Mouse (Mus musculus) kidney, embryonic 16.5 days (tissue): ENCODE measurements at regions not wholly inside any gene's neighbourhood (a gene's known extent, or its start where the extent isn't known, plus 50 kb on each side); places are given as distances from the start of the nearest gene placed in this dataset.

Experiments used
- ATAC-seq: fragments of 200-750 bp; cut with Nextera tagmentation; 2 replicates; pipeline ENCODE4 v1.8.0; 2017; ENCODE audit warnings: moderate TSS enrichment; ENCODE audit not compliant: low FRiP score, low TSS enrichment
- H3K27ac ChIP-seq: fragments of 300-500 bp; sonication (generic); 2 replicates; pipeline ENCODE4 v1.5.1; 2014; ENCODE audit warnings: low read length
- H3K27me3 ChIP-seq: fragments of 300-500 bp; sonication (generic); 2 replicates; pipeline ENCODE4 v1.6.1; 2014; ENCODE audit warnings: low read length, control low read depth, mixed read lengths; ENCODE audit not compliant: insufficient read depth
- H3K36me3 ChIP-seq: fragments of 300-500 bp; sonication (generic); 2 replicates; pipeline ENCODE4 v1.6.1; 2014; ENCODE audit warnings: low read length, control low read depth, mixed read lengths; ENCODE audit not compliant: insufficient read depth
- H3K4me1 ChIP-seq: fragments of 300-500 bp; sonication (generic); 2 replicates; pipeline ENCODE4 v1.6.1; 2014; ENCODE audit warnings: low read length, control low read depth, mixed read lengths; ENCODE audit not compliant: insufficient read depth
- H3K4me2 ChIP-seq: fragments of 300-500 bp; sonication (generic); replicated peaks from 2 replicates; pipeline ENCODE4 v1.6.1; 2014; ENCODE audit warnings: low read depth, low read length
- H3K4me3 ChIP-seq: fragments of 300-500 bp; sonication (generic); 2 replicates; pipeline ENCODE4 v1.5.1; 2014; ENCODE audit warnings: mild to moderate bottlenecking, low read length
- H3K9ac ChIP-seq: fragments of 300-500 bp; sonication (generic); replicated peaks from 2 replicates; pipeline ENCODE4 v1.6.1; 2014; ENCODE audit warnings: low read length
- H3K9me3 ChIP-seq: fragments of 300-500 bp; sonication (generic); 2 replicates; pipeline ENCODE4 v1.6.1; 2016; ENCODE audit warnings: low read length, control low read depth
- WGBS: fragments of 180-500 bp; shearing (Covaris S2); extraction: QIAGEN DNeasy Blood & Tissue Kit; methylation state at CpG from one replicate; pipeline ENCODE4 v1.1.7; 2014; 5-methylcytosine and 5-hydroxymethylcytosine counted together

DNA sequence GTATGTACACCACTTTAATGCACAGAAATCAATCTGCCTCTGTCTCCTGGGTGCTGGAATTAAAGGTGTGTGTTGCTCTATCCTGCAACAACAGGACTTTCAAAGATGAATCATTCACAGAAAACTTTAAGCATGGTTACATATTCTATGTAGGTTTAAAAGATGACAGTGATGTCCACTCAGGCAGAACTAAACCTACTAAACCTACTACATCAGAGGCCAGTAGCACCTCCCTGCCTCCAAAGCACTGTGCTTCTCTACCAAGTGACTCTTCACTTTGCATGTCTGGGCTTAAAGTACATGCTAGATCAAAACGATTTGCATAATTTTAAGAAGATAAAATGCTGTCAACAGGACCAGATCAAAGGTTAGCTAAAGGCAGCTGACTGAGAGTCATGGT is 156.0 kb upstream of the Cttnbp2 start:
- peak; percentile 82; the same call in 1 of the 2 replicates for ATAC-seq
- H3K4me3 ChIP-seq, result no peak overlapping the region
- H3K4me1 ChIP-seq, result no peaks in the 10 kb centered on the region
- H3K9me3 ChIP-seq, result no peaks in the 10 kb centered on the region
- H3K36me3 ChIP-seq, result no peaks in the 10 kb centered on the region
- H3K27me3 ChIP-seq, result no peaks in the 10 kb centered on the region
- 80% methylated on average over 1 of the region's 1 CpGs for WGBS
- H3K27ac ChIP-seq, result no peak overlapping the region
- no peak overlapping the region for H3K9ac ChIP-seq
- no peak overlapping the region for H3K4me2 ChIP-seq

DNA sequence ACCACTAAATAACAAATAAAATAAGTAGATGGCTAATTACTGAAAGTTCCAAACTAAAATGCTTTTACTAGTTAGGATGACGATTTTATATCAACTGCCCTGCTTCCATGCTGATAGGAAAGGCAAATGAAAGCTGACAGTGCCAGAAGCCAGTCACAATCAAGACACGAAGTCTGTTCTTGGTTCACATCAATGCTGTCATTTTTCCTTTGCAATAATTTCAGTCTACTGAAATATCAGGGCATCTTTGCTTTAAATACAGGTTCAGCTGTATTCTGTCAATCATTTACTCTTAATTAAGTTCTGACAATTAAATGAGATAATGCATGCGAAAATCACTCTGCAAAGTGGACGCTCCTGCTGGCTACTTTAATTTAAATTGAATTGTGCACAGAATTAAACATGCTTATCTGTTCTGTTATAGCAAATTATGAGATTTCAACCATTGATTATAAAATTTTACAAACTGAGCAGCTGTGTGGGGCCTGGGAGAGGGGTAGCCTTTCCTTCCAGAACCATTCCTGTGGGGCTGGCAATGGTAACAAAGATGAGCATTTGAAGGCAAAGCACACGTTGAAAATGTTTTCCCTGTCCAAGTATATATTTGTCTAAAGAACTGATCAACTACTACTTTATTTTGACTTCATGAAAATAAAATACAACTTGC is 160.1 kb upstream of the Cttnbp2 start:
- 65% methylated on average over 5 of the region's 5 CpGs for whole genome bisulfite sequencing
- H3K4me1 ChIP-seq, result no peaks in the 10 kb centered on the region
- H3K9ac ChIP-seq, result no peak overlapping the region
- no peaks in the 10 kb centered on the region for H3K36me3 ChIP-seq
- no peak overlapping the region for H3K4me2 ChIP-seq
- no peak overlapping the region for H3K27ac ChIP-seq
- no peaks in the 10 kb centered on the region for H3K27me3 ChIP-seq
- no peaks in the 10 kb centered on the region for H3K9me3 ChIP-seq
- H3K4me3 ChIP-seq, result no peak overlapping the region
- no peak for ATAC-seq

DNA sequence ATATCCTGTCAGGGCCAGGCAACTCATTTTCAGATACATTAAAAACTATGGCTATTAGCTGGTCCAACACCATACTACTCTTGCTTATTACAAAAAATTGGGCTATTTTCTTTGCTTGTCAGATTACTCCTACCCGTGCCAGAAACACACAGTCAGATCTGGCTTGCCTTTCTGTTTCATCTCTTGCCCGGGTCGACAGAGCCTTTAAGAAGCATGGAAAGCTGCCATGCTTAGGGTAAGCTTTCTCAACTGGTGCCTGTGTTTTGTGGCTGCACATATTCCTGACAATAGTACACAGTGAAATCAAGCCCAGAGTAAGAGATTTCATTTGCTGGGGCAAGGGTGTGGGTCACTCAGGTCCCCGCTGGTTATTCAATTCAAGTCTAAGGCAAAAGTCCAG is 162.5 kb upstream of the Cttnbp2 start:
- Histone ChIP-seq H3K9ac (no peak overlapping the region), H3K4me1 (no peaks in the 10 kb centered on the region), H3K9me3 (no peaks in the 10 kb centered on the region), H3K4me3 (no peak overlapping the region), H3K27me3 (no peaks in the 10 kb centered on the region), H3K36me3 (no peaks in the 10 kb centered on the region), H3K27ac (no peak overlapping the region), H3K4me2 (no peak overlapping the region)
- WGBS, result 89% methylated on average over 4 of the region's 4 CpGs
- no peak for ATAC-seq

DNA sequence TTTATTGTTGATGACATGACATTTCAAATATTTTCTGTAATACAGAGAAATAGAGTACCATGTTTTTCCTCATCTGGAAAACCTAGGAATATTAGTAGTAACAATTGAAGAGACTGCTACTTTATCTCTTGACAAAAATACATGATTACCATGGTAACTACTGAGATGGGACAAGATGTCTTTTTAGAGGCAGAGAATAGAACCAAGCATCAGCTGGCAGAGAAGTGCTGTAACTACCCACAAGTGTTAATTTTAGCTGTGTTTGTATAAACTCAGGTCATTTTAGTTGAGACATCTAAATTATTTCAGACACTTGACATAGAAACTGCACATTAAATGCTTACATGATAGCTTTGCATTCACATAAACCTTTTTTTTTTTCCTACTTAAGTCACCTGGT is 166.1 kb upstream of the Cttnbp2 start:
- Histone ChIP-seq H3K4me3 (no peak overlapping the region), H3K9ac (no peak overlapping the region), H3K36me3 (no peaks in the 10 kb centered on the region), H3K4me2 (no peak overlapping the region), H3K4me1 (no peaks in the 10 kb centered on the region), H3K9me3 (no peaks in the 10 kb centered on the region), H3K27me3 (no peaks in the 10 kb centered on the region), H3K27ac (no peak overlapping the region)
- no peak for ATAC-seq

DNA sequence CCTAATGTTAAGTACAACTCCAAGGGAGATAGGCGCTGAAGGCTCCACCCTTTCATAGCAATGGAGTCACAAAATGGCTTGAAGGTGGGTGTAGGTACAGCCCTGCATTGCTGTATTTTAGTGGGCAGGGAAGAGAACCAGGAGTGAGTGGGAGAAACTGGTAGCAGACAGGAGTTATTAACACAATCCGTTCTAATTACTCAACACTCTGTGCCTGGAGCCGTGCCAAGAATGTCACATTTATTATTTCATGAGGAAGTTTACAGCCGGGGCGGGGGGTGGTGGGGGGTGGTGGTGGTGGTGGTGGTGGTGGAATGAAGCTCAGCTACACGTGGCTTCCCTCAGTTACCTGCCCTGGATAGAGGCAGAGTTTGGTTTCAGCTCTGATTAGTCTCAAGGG is 166.3 kb upstream of the Lsm8 start:
- H3K9ac ChIP-seq, result no peak overlapping the region
- H3K9me3 ChIP-seq, result no peaks in the 10 kb centered on the region
- WGBS, result 40% methylated on average over 6 of the region's 6 CpGs
- no peak overlapping the region for H3K4me2 ChIP-seq
- H3K27ac ChIP-seq, result no peak overlapping the region
- H3K4me1 ChIP-seq, result no peaks in the 10 kb centered on the region
- ATAC-seq, result 0 out of 2 replicates have a peak, but pooled peaks have one; percentile 12
- no peaks in the 10 kb centered on the region for H3K27me3 ChIP-seq
- H3K4me3 ChIP-seq, result no peak overlapping the region
- H3K36me3 ChIP-seq, result no peaks in the 10 kb centered on the region

DNA sequence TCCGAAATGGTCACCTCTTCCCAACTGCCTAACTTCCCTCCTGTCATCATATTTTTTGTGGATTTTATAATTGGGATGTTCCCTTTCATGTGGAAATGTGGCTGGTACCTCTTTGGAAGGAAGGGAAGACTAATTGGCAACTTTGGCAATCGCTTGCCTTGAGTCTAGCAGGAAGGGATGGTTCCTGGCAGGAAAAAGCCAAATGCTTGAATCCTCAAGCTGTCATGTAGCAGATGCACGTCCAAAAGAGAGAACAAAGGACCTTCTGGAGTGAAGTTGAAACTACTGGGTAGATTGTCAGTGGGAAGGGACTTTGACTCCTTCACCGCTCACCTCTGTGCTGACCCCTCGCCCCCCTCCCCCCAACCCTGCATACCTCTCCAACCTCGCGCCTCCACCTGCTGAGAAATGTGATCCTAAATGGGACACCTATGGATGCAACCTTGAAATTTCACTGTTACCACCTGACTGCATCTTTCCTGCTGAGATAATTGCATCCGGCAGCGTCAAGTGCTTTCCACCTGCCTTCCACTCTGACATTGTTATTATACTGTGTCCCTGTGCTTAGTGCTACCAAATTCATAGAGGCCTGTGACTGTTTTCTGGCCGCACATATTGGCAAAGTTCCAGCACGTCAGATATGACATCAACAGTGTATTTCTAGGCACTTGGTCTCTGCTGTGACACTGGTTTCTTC is 159.6 kb upstream of the Lsm8 start:
- Histone ChIP-seq H3K27ac (no peak overlapping the region), H3K4me3 (no peak overlapping the region), H3K4me1 (no peaks in the 10 kb centered on the region), H3K36me3 (no peaks in the 10 kb centered on the region), H3K9me3 (no peaks in the 10 kb centered on the region), H3K27me3 (no peaks in the 10 kb centered on the region), H3K4me2 (no peak overlapping the region), H3K9ac (no peak overlapping the region)
- no peak for ATAC-seq
- 55% methylated on average over 11 of the region's 11 CpGs for WGBS

DNA sequence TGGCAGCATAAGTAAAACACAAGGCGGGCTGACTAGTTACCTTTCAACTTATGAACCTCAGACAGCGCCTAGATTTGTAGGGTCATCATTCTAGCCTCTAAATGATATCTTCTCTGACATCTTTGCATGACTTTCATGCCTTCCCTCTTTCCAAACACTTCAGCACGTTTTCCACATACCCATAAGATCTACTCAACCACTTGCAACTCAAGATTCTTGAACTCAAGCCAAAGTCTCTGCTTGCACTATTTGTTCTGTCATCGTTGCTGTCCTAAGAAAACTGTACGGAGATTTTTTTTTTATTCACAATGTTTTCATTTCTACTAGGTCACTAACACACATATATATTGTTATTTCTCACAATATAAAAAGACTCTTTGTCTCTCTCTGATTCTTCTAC is 150.8 kb upstream of the Lsm8 start:
- Histone ChIP-seq H3K27ac (no peak overlapping the region), H3K27me3 (no peaks in the 10 kb centered on the region), H3K4me2 (no peak overlapping the region), H3K4me3 (no peak overlapping the region), H3K4me1 (no peaks in the 10 kb centered on the region; the same call in 1 of the 2 replicates), H3K9ac (no peak overlapping the region), H3K9me3 (no peaks in the 10 kb centered on the region), H3K36me3 (no peaks in the 10 kb centered on the region)
- no peak for ATAC-seq
- 54% methylated on average over 5 of the region's 5 CpGs for WGBS

DNA sequence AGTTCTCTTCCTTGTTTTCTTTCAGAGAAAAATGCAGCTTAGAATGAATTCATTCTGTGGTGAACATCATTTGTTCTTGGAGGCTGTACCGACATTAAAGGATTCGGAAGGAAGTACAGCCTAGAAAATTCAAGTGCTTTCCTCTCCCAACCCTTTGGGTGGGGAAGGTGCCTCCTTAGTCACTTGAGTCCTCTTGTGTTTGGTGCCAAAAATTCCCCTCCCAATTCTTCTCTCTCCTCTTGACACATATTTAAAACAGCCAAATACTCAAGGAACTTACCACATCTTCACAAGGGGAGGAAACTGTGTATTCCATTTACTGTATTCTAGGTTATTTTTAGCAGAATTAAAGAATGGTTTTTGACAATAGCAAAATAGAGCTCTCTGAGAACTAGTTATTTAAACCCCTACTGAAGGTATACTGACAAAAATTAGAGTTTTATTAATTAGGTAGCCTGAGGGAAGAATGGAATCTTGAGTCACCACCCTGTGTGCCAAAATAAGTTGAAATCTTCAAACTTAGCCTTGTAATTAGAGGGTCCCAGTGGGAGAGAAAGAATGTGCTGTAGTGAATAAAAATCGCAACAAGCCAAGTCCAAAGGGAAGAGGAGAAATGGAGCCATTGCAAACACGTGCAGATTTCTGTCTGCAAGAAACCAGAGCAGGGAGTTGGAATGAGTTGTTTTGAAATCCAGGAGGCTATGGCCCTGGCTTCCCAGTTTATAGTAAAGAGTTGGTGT is 149.2 kb upstream of the Lsm8 start:
- no peak for ATAC-seq
- Histone ChIP-seq H3K9me3 (no peaks in the 10 kb centered on the region), H3K36me3 (no peaks in the 10 kb centered on the region), H3K4me2 (no peak overlapping the region), H3K9ac (no peak overlapping the region), H3K27ac (no peak overlapping the region), H3K4me3 (no peak overlapping the region), H3K27me3 (no peaks in the 10 kb centered on the region), H3K4me1 (no peaks in the 10 kb centered on the region; the same call in 1 of the 2 replicates)
- WGBS, result 45% methylated on average over 4 of the region's 4 CpGs

DNA sequence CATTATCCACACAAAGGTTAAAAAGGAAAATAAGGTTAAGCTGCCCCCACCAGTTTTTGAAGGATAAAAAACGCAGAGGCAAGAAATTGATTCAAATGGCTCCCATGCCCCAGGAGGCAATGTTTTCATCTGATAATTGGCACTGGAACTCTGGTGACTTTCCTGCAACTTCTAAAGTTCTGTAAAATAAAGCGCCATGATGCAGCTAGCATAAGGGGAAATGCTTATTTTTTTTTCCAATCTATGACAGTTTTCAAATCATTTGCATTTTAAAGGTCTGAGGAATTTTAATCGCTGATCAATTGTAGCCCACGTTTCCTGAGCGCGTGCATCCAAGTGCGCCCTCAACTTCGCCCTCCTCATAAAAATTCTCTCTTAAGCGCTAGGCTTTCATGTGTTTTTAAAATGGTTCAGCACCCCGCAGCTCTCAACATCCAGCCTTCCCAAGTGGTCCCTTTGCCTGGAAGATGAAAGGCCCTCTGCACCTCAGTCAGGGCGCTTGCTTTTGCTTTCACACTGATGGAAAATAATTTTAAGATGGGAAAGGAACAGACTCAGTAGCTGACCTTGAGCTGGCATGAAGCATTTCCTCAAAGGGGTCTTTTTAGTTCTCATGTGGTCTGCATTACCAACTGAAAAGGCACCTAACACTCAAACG is 148.5 kb upstream of the Lsm8 start:
- H3K27me3 ChIP-seq, result no peaks in the 10 kb centered on the region
- no peak overlapping the region for H3K4me2 ChIP-seq
- no peaks in the 10 kb centered on the region for H3K9me3 ChIP-seq
- ATAC-seq, result no peak
- WGBS, result 16% methylated on average over 12 of the region's 12 CpGs
- no peak overlapping the region for H3K27ac ChIP-seq
- no peak overlapping the region for H3K9ac ChIP-seq
- H3K36me3 ChIP-seq, result no peaks in the 10 kb centered on the region
- no peaks in the 10 kb centered on the region; the same call in 1 of the 2 replicates for H3K4me1 ChIP-seq
- H3K4me3 ChIP-seq, result no peak overlapping the region
